Mouse (Mus musculus) adrenal gland, postnatal 0 days (tissue): Measurements from ENCODE around the gene Polr3b. TPM values are rescaled to one million over a fixed set of nuclear protein-coding genes. Genes with fewer than 3 reads are reported as not detected.

Source experiments
- polyA plus RNA-seq: library from polyadenylated mRNA; unstranded; fragments of >200 nt; fragmentation: Nextera tagmentation; extraction: Ambion mirVana; gene quantifications from 2 replicates; pipeline ENCODE4 v1.2.1, GENCODE M21; 2015

Polr3b gene
- 6.4 and 9.6 TPM in 2 replicates for polyA plus RNA-seq

DNA sequence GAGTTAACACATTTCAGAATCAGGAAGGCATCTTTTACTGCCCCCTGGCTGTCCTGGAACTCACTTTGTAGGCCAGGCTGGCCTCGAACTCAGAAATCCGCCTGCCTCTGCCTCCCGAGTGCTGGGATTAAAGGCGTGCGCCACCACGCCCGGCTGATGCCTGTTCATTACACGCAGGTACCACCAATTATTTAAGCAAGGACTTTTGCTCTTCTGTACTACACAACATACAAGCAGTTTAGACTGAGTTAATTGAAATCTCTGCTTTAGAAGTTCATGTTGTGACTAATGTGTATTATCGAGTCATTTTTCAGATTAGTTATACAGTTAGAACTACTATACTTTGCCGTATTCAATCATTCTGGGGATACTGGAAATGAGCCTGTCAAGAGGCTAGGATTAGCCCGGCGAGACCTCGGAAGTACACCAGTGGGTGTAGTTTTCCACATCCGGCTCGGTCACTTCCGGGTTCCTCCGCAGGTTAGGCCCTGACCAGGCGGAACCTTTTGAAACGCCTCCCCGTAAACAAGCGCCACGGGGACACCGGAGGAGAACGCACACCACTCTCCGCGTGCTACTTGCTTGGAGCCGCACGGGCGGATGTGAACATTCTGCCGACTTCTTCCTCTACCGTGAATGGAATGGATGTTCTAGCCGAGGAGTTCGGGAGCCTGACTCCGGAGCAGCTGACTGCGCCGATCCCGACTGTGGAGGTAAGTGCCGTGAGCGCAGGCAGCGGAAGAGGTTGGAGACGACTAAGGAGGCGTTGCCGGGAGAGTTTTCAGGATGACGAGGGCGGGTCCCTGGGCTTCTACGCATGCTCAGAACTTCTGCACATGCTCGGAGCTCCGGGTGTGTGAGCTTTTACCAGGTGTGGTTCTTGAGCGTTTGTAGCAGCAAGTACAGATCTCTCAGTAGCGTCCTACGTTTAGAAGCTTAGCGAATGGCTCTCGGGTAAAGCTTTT, at the start of gene Polr3b:
Polr3b (plus strand) TSS at position 467 of the 965 bp plus-strand sequence.

DNA sequence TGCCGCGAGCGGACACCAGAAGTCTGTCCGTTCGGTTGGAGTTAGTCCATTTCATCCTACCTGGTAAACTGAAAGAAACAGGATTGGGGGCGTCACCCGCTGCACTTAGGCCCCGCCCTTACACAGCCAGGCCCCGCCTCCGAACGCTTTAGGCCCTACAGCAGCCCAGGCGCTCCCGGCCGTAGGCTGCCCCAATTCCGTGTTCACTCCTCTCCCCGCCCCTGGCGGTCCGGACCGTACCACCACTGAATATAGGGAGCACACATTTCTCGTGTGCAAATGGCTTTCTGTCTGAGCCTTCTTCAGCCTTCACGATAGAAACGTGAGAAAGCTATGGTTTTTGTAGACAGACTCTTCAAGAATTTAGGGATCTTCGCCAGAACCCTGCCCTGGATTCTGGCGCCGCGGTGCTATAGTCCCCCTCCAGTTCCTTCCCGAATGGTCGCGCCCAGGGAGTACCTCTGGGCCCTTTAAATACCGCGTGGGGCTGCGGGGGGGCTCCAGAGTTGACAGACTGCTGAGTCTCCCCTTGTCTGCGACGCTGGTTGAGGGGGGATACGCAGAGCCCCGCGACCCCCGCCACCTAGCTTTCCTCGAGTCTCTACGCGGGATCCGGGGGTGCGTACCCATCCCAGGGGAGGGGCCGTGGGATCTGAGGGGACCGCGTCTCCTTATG, 45.6 kb upstream of the Polr3b start, which contains the start of gene Tcp11l2:
Tcp11l2 (plus strand) TSS at position 232 of the 676 bp plus-strand sequence.

DNA sequence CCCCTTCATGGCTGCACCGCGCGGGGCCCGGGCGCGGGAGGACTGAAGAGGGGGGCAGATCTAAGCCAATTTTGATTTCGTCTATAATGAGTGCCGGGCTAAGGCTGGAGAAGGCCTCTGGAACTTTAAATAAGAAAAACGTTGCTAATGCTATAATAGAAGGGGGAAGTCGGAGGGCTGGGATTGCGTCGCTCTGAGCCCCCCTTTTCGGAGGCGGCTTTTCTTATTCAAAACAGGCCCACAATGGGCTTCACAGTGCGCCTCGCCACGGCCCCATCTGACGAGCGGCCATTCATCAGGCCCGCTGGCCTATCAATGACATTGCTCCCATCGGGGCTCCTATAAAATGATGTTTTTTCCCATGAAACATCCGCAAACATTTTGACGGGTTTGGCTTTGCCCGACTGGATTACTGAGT, 133.7 kb downstream of the Polr3b start, which contains the start of gene Rfx4:
Rfx4 (plus strand) TSS at position 277 of the 418 bp plus-strand sequence.

Other genes with a start within 250 kb of the Polr3b start
- 1.4 and 2.1 TPM in 2 replicates for gene Nuak1, start 181.7 kb upstream of the Polr3b start, polyA plus RNA-seq
- gene Ckap4, start 88.2 kb upstream of the Polr3b start, polyA plus RNA-seq = 50.5 and 54.9 TPM in 2 replicates
- gene Tcp11l2, start 45.7 kb upstream of the Polr3b start, polyA plus RNA-seq = 35.9 and 57.1 TPM in 2 replicates
- gene Rfx4, start 133.8 kb downstream of the Polr3b start, polyA plus RNA-seq = not detected in 2 replicates